Mouse (Mus musculus): ENCODE results near the gene Pcdh7.

DNA sequence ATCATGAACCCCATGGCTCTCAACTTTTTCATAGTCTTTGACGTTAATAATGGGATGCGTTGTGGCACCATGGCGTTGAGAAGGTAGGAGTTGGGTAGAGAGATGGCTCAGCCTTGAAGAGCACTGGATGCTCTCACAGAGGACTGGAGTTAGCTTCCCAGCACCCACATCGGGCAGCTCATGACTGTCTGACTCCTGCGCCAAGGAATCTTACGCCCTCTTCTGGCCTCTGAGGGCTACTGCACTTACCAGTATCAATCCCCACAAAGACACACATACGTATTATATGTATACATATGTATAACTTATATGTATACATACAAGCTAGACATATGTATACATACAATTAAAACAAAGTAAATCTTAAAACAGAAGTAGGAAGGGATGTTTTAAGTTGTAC, 51.9 kb downstream of the Pcdh7 start:
- TF ChIP-seq POLR2A (IDR thresholded peaks at IDR 0.05; ENCODE audit: borderline replicate concordance, control insufficient read depth, low read depth, low read length) (no peak), CTCF (IDR thresholded peaks at IDR 0.05; ENCODE audit: control insufficient read depth, insufficient read depth, low read length) (no peak)
